Mouse (Mus musculus): ENCODE data around the gene Gm8994. TPM values are rescaled to one million over a fixed set of nuclear protein-coding genes. Genes with fewer than 3 reads are reported as not detected.
"Not testable (repeated sequence)": the region's sequence is repeated elsewhere in the genome, so short reads cannot be mapped to it uniquely, and the experiment has no call there.

The Gm8994 gene
- not detected in 2 replicates for total RNA-seq (2017)

GRCm38 (mm10) chr6:136327239-136327638, at the start of gene Gm8994:
Gene Gm8994 (plus strand): TSS chr6:136327539.
- ATAC-seq (replicated peaks; ENCODE audit: low read depth, poor library complexity, severe bottlenecking) = not testable (repeated sequence)

GRCm38 (mm10) chr6:136277685-136278084, 49.7 kb upstream of the Gm8994 start:
- ATAC-seq (replicated peaks; ENCODE audit: low read depth, poor library complexity, severe bottlenecking) = no peak

GRCm38 (mm10) chr6:136284565-136284964, 42.8 kb upstream of the Gm8994 start:
- no peak for ATAC-seq (replicated peaks; ENCODE audit: low read depth, poor library complexity, severe bottlenecking)

GRCm38 (mm10) chr6:136286180-136286579, 41.2 kb upstream of the Gm8994 start:
- ATAC-seq (replicated peaks; ENCODE audit: low read depth, poor library complexity, severe bottlenecking) = no peak

- ATAC-seq (replicated peaks; ENCODE audit: low read depth, poor library complexity, severe bottlenecking) = no peak
These were observed 40.8 kb upstream of the Gm8994 start for GRCm38 (mm10) chr6:136286589-136286988.

- ATAC-seq (replicated peaks; ENCODE audit: low read depth, poor library complexity, severe bottlenecking) = no peak
These were observed 35.9 kb upstream of the Gm8994 start for GRCm38 (mm10) chr6:136291424-136291823.

GRCm38 (mm10) chr6:136291951-136292714, 35.2 kb upstream of the Gm8994 start:
- ATAC-seq (replicated peaks; ENCODE audit: low read depth, poor library complexity, severe bottlenecking) = no peak

GRCm38 (mm10) chr6:136293700-136294099, 33.6 kb upstream of the Gm8994 start:
- no peak for ATAC-seq (replicated peaks; ENCODE audit: low read depth, poor library complexity, severe bottlenecking)

GRCm38 (mm10) chr6:136295821-136296220, 31.5 kb upstream of the Gm8994 start:
- ATAC-seq (replicated peaks; ENCODE audit: low read depth, poor library complexity, severe bottlenecking) = no peak

GRCm38 (mm10) chr6:136296251-136296650, 31.1 kb upstream of the Gm8994 start:
- ATAC-seq (replicated peaks; ENCODE audit: low read depth, poor library complexity, severe bottlenecking) = no peak

GRCm38 (mm10) chr6:136303514-136303913, 23.8 kb upstream of the Gm8994 start:
- ATAC-seq (replicated peaks; ENCODE audit: low read depth, poor library complexity, severe bottlenecking) = no peak

GRCm38 (mm10) chr6:136304369-136304988, 22.9 kb upstream of the Gm8994 start:
- no peak for ATAC-seq (replicated peaks; ENCODE audit: low read depth, poor library complexity, severe bottlenecking)

GRCm38 (mm10) chr6:136309487-136309886, 17.9 kb upstream of the Gm8994 start:
- ATAC-seq (replicated peaks; ENCODE audit: low read depth, poor library complexity, severe bottlenecking) = no peak

- not testable (repeated sequence) for ATAC-seq (replicated peaks; ENCODE audit: low read depth, poor library complexity, severe bottlenecking)
These were observed 1.1 kb downstream of the Gm8994 start for GRCm38 (mm10) chr6:136328416-136328815.

GRCm38 (mm10) chr6:136340669-136341068, 13.3 kb downstream of the Gm8994 start:
- no peak for ATAC-seq (replicated peaks; ENCODE audit: low read depth, poor library complexity, severe bottlenecking)

- no peak for ATAC-seq (replicated peaks; ENCODE audit: low read depth, poor library complexity, severe bottlenecking)
These were observed 13.8 kb downstream of the Gm8994 start for GRCm38 (mm10) chr6:136341093-136341492.

GRCm38 (mm10) chr6:136343868-136344267, 16.5 kb downstream of the Gm8994 start:
- no peak for ATAC-seq (replicated peaks; ENCODE audit: low read depth, poor library complexity, severe bottlenecking)

- no peak for ATAC-seq (replicated peaks; ENCODE audit: low read depth, poor library complexity, severe bottlenecking)
These were observed 17.7 kb downstream of the Gm8994 start for GRCm38 (mm10) chr6:136345034-136345433.

- ATAC-seq (replicated peaks; ENCODE audit: low read depth, poor library complexity, severe bottlenecking) = no peak
These were observed 18.3 kb downstream of the Gm8994 start for GRCm38 (mm10) chr6:136345641-136346040.

GRCm38 (mm10) chr6:136347053-136347452, 19.7 kb downstream of the Gm8994 start:
- no peak for ATAC-seq (replicated peaks; ENCODE audit: low read depth, poor library complexity, severe bottlenecking)

GRCm38 (mm10) chr6:136347631-136348030, 20.3 kb downstream of the Gm8994 start:
- ATAC-seq (replicated peaks; ENCODE audit: low read depth, poor library complexity, severe bottlenecking) = no peak
